Mouse (Mus musculus): ENCODE measurements around the gene Klhl10.

DNA sequence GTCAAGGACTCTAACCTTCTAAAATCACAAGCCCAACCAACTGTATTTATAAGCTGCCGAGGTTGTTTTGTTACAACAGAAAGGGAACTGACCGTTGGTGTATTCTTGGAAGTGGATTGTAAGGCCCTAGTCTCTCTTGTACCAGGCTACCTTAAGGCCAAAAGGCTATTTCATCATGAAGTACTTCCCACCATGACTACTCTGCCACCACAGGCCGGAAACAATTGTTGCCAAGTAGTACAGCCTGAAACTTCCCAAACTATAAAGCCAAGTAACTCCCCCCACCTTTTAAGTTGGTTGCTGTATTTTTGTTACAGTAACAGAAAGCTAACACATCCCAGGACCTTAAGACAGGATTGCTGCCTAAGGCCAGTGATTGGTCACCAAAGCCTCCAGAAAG, 14.9 kb upstream of the Klhl10 start:
- TF ChIP-seq CTCF (IDR thresholded peaks at IDR 0.05; ENCODE audit: low read depth, low read length), result no peak
- no peak for TF ChIP-seq POLR2A (IDR thresholded peaks at IDR 0.05; ENCODE audit: insufficient read depth, low read length)
- TF ChIP-seq EP300 (IDR thresholded peaks at IDR 0.05; ENCODE audit: insufficient read depth, low read depth, low read length), result no peak

Data from ES-Bruce4 (cell line).